Mouse (Mus musculus) lung, adult 2 months (tissue): ENCODE data around the gene Myh10.

Experiments used
- CTCF ChIP-seq: fragments of 200-500 bp; IDR thresholded peaks from 2 replicates; pipeline ENCODE4 v1.5.1; 2011; ENCODE audit warnings: mild to moderate bottlenecking, low read length, control low read depth; ENCODE audit not compliant: insufficient read depth
- POLR2A ChIP-seq: fragments of 200-500 bp; IDR thresholded peaks from 2 replicates; pipeline ENCODE4 v1.6.1; 2011; ENCODE audit warnings: low read depth, mild to moderate bottlenecking, control low read depth, low read length, borderline replicate concordance; ENCODE audit errors: extremely low read depth

- TF ChIP-seq CTCF (no peak), POLR2A (no peak)
Measured at GRCm38 (mm10) chr11:68744150-68744549, 52.8 kb downstream of the Myh10 start.
